26 mouse cellular contexts compared by ENCODE assay signal in the genomic region with DNA sequence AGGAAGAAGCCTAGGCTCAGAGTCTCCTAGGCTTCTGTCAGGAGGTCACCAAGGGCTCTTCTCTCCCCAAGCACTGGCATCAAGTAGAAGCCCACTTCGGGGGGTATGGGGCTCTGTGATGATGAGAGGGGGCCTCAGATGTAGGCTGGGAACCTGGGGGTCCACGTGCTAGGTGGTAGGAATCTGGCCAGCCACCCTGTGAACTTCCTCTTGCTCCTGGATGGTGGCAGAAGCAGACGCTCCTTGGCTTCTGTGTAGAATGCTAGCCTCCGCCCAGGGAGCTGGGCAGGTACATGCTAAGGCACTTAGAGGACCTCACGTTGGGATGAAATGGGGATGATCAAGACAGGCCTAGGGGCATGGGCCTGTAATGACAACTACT. TPM values are rescaled to one million over a fixed set of nuclear protein-coding genes. Genes with fewer than 3 reads are reported as not detected.
DNase-seq lines count a peak whose midpoint lies in the region; ATAC-seq and TF ChIP-seq lines count a peak whose summit lies in the region.
"Had no signal": no experiment of that assay in that cellular context is flagged by ENCODE, and none has a peak within 500 bp of the region (broad histone marks: within the 10 kb centered on the region; RNA-seq: fewer than 3 reads in every experiment).

No protein-coding gene starts in this region.

- H3K36me3 ChIP-seq in heart, embryonic 16.5 days (ENCODE audit: control insufficient read depth, insufficient read depth): no peaks in the 10 kb centered on the region
- H3K36me3 ChIP-seq in heart, embryonic 12.5 days: peaks cover 6% of the 10 kb centered on the region
- H3K36me3 ChIP-seq in thymus, adult 2 months (ENCODE audit: control insufficient read depth, insufficient read depth, low read length): peaks cover 35% of the 10 kb centered on the region
- H3K36me3 ChIP-seq in forebrain, embryonic 13.5 days (ENCODE audit: poor library complexity, severe bottlenecking): peaks cover 39% of the 10 kb centered on the region
- peaks cover 5% of the 10 kb centered on the region for H3K36me3 ChIP-seq in forebrain, embryonic 16.5 days (ENCODE audit: control insufficient read depth, insufficient read depth)
- H3K36me3 ChIP-seq: embryonic facial prominence, embryonic 13.5 days; limb, embryonic 15.5 days; liver, embryonic 15.5 days had no signal

- H3K27ac ChIP-seq in heart, embryonic 16.5 days (ENCODE audit: low read length): 0 out of 2 replicates have a peak overlapping the region, but pooled peaks have one; percentile 11
- H3K27ac ChIP-seq in heart, embryonic 12.5 days (ENCODE audit: poor library complexity, severe bottlenecking): no peak overlapping the region
- H3K27ac ChIP-seq in thymus, adult 2 months (ENCODE audit: control insufficient read depth, insufficient read depth, low read length): peak overlapping the region; percentile 83
- peak overlapping the region; percentile 99 for H3K27ac ChIP-seq in bone marrow macrophage, adult 2 months (ENCODE audit: insufficient read depth, low read depth, low read length)
- H3K27ac ChIP-seq in forebrain, embryonic 13.5 days: no peak overlapping the region
- H3K27ac ChIP-seq in forebrain, embryonic 16.5 days (ENCODE audit: low read length): no peak overlapping the region
- H3K27ac ChIP-seq: embryonic facial prominence, embryonic 13.5 days; forebrain, embryonic 12.5 days; hindbrain, embryonic 14.5 days; limb, embryonic 15.5 days; liver, embryonic 15.5 days; midbrain, embryonic 10.5 days; neural tube, embryonic 15.5 days had no signal

- no peaks in the 10 kb centered on the region for H3K9me3 ChIP-seq in heart, embryonic 16.5 days (replicated peaks; ENCODE audit: control insufficient read depth, low read length)
- 0 out of 2 replicates have a peak, but pooled peaks cover 4% of the 10 kb centered on the region for H3K9me3 ChIP-seq in heart, embryonic 12.5 days (replicated peaks)
- H3K9me3 ChIP-seq in forebrain, embryonic 13.5 days (replicated peaks): 0 out of 2 replicates have a peak, but pooled peaks cover 3% of the 10 kb centered on the region
- no peaks in the 10 kb centered on the region for H3K9me3 ChIP-seq in forebrain, embryonic 16.5 days (ENCODE audit: control insufficient read depth, low read length)
- H3K9me3 ChIP-seq: embryonic facial prominence, embryonic 13.5 days; forebrain, embryonic 12.5 days; limb, embryonic 15.5 days; liver, embryonic 15.5 days; neural tube, embryonic 15.5 days had no signal

- H3K9ac ChIP-seq in heart, embryonic 16.5 days (ENCODE audit: low read length): no peak overlapping the region
- H3K9ac ChIP-seq in heart, embryonic 12.5 days: no peak overlapping the region
- H3K9ac ChIP-seq in forebrain, embryonic 13.5 days: no peak overlapping the region
- no peak overlapping the region for H3K9ac ChIP-seq in forebrain, embryonic 16.5 days (replicated peaks; ENCODE audit: low read depth, low read length)
- H3K9ac ChIP-seq: embryonic facial prominence, embryonic 13.5 days; forebrain, embryonic 12.5 days; hindbrain, embryonic 14.5 days; limb, embryonic 15.5 days; liver, embryonic 15.5 days; neural tube, embryonic 15.5 days had no signal

- TF ChIP-seq CTCF in thymus, adult 2 months (IDR thresholded peaks at IDR 0.05; ENCODE audit: borderline replicate concordance, control insufficient read depth, extremely low read depth, insufficient read depth, low read length, poor library complexity): no peak
- no peak for TF ChIP-seq CTCF in bone marrow macrophage, adult 2 months (IDR thresholded peaks at IDR 0.05; ENCODE audit: low read depth, low read length)

- peaks cover 32% of the 10 kb centered on the region for H3K4me1 ChIP-seq in heart, embryonic 16.5 days (ENCODE audit: control insufficient read depth, insufficient read depth, low read length)
- H3K4me1 ChIP-seq in heart, embryonic 12.5 days (replicated peaks): peaks cover 41% of the 10 kb centered on the region
- peaks cover 46% of the 10 kb centered on the region for H3K4me1 ChIP-seq in thymus, adult 2 months (replicated peaks; ENCODE audit: control insufficient read depth, insufficient read depth, low read length)
- H3K4me1 ChIP-seq in bone marrow macrophage, adult 2 months (ENCODE audit: control insufficient read depth, insufficient read depth, low read length): peaks cover 74% of the 10 kb centered on the region
- no peaks in the 10 kb centered on the region for H3K4me1 ChIP-seq in forebrain, embryonic 13.5 days
- H3K4me1 ChIP-seq in forebrain, embryonic 16.5 days (replicated peaks; ENCODE audit: control insufficient read depth, insufficient read depth, low read length): no peaks in the 10 kb centered on the region
- H3K4me1 ChIP-seq: forebrain, embryonic 12.5 days; limb, embryonic 15.5 days had no signal

- TF ChIP-seq POLR2A in thymus, adult 2 months (IDR thresholded peaks at IDR 0.05; ENCODE audit: control insufficient read depth, extremely low read depth, insufficient read depth, low read length, poor library complexity): no peak
- no peak for TF ChIP-seq POLR2A in bone marrow macrophage, adult 2 months (IDR thresholded peaks at IDR 0.05; ENCODE audit: borderline replicate concordance, low read depth, low read length)

- H3K4me2 ChIP-seq in heart, embryonic 16.5 days (ENCODE audit: low read depth, low read length): no peak overlapping the region
- H3K4me2 ChIP-seq in heart, embryonic 12.5 days: no peak overlapping the region
- H3K4me2 ChIP-seq in forebrain, embryonic 13.5 days: no peak overlapping the region
- no peak overlapping the region for H3K4me2 ChIP-seq in forebrain, embryonic 16.5 days (ENCODE audit: low read length)
- H3K4me2 ChIP-seq: embryonic facial prominence, embryonic 13.5 days; forebrain, embryonic 12.5 days; hindbrain, embryonic 14.5 days; limb, embryonic 15.5 days; liver, embryonic 15.5 days; neural tube, embryonic 15.5 days had no signal

- H3K27me3 ChIP-seq in heart, embryonic 16.5 days (ENCODE audit: control insufficient read depth, insufficient read depth, low read length): no peaks in the 10 kb centered on the region
- H3K27me3 ChIP-seq in heart, embryonic 12.5 days (replicated peaks): peaks cover 11% of the 10 kb centered on the region; the same call in 1 of the 2 replicates
- no peaks in the 10 kb centered on the region for H3K27me3 ChIP-seq in thymus, adult 2 months (ENCODE audit: control insufficient read depth, insufficient read depth, low read length)
- no peaks in the 10 kb centered on the region for H3K27me3 ChIP-seq in forebrain, embryonic 13.5 days
- H3K27me3 ChIP-seq in forebrain, embryonic 16.5 days (replicated peaks; ENCODE audit: control insufficient read depth, insufficient read depth, low read length): no peaks in the 10 kb centered on the region
- H3K27me3 ChIP-seq: embryonic facial prominence, embryonic 13.5 days; forebrain, embryonic 12.5 days; limb, embryonic 15.5 days; liver, embryonic 15.5 days; neural tube, embryonic 15.5 days had no signal

- ATAC-seq in heart, embryonic 16.5 days (replicated peaks; ENCODE audit: extremely low read depth, insufficient read depth, low FRiP score): no peak
- ATAC-seq in heart, embryonic 12.5 days (ENCODE audit: insufficient number of reproducible peaks, low FRiP score): no peak
- ATAC-seq in forebrain, embryonic 13.5 days: no peak
- no peak for ATAC-seq in forebrain, embryonic 16.5 days
- ATAC-seq: inflammation-experienced regulatory T-cells, adult 6 months; midbrain, embryonic 16.5 days had no signal

- H3K4me3 ChIP-seq in heart, embryonic 16.5 days (ENCODE audit: low read length): no peak overlapping the region
- H3K4me3 ChIP-seq in heart, embryonic 12.5 days: no peak overlapping the region
- H3K4me3 ChIP-seq in thymus, adult 2 months (ENCODE audit: control insufficient read depth, insufficient read depth, low read length): no peak overlapping the region
- H3K4me3 ChIP-seq in bone marrow macrophage, adult 2 months (ENCODE audit: insufficient read depth, low read length): no peak overlapping the region
- no peak overlapping the region for H3K4me3 ChIP-seq in forebrain, embryonic 13.5 days
- no peak overlapping the region for H3K4me3 ChIP-seq in forebrain, embryonic 16.5 days (replicated peaks; ENCODE audit: low read length)
- H3K4me3 ChIP-seq: embryonic facial prominence, embryonic 13.5 days; erythroblast, embryonic 14.5 days; forebrain, embryonic 12.5 days; limb, embryonic 15.5 days; liver, embryonic 15.5 days; midbrain, embryonic 10.5 days; myocyte; neural tube, embryonic 15.5 days had no signal

- DNase-seq in thymus, adult 2 months: no peak
- no peak for DNase-seq in thymus, postnatal 25 days
- DNase-seq: adrenal gland, adult 8-10 months; gastrocnemius, postnatal 10 days; heart, postnatal 4 days; kidney, adult 9 months; layer of hippocampus, adult 9-11 months; right cerebral cortex, adult 18-20 months; right cerebral cortex, postnatal 4 days had no signal

- 80% methylated on average over 5 of the region's 5 CpGs for WGBS in heart, embryonic 16.5 days
- WGBS in heart, embryonic 12.5 days: 73% methylated on average over 5 of the region's 5 CpGs
- WGBS in thymus, adult 2 months: 28% methylated on average over 5 of the region's 5 CpGs
- 90% methylated on average over 5 of the region's 5 CpGs for WGBS in forebrain, embryonic 13.5 days
- 80% methylated on average over 5 of the region's 5 CpGs for WGBS in forebrain, embryonic 16.5 days

RNA-seq across cellular contexts. Expression of a gene that starts 26.5 kb away (rescaled TPM):
- polyA plus RNA-seq in heart, embryonic 16.5 days (2015; fragmentation: Nextera tagmentation; extraction: Ambion mirVana): 68.0 and 78.0 TPM in 2 replicates
- 75.3 and 80.1 TPM in 2 replicates for polyA plus RNA-seq in heart, embryonic 12.5 days (2016; fragmentation: Nextera tagmentation; extraction: Ambion mirVana)
- 99.7 and 108 TPM in 2 replicates for polyA plus RNA-seq in thymus, adult 2 months (2012; rRNA removed)
- polyA plus RNA-seq in bone marrow macrophage, adult 2 months (2012; ENCODE audit: insufficient read depth, insufficient read length, missing spikeins): 512 TPM in 2 replicates
- polyA plus RNA-seq in forebrain, embryonic 13.5 days (2015; fragmentation: Nextera tagmentation; extraction: Ambion mirVana): 70.0 and 70.8 TPM in 2 replicates
- polyA plus RNA-seq in forebrain, embryonic 16.5 days (2015; fragmentation: Nextera tagmentation; extraction: Ambion mirVana): 86.1 and 90.2 TPM in 2 replicates

RNA-seq across cellular contexts. Expression of a gene that starts 29.9 kb away (rescaled TPM):
- polyA plus RNA-seq in heart, embryonic 16.5 days (2015; fragmentation: Nextera tagmentation; extraction: Ambion mirVana): 3.0 and 4.3 TPM in 2 replicates
- polyA plus RNA-seq in heart, embryonic 12.5 days (2016; fragmentation: Nextera tagmentation; extraction: Ambion mirVana): 4.1 and 4.3 TPM in 2 replicates
- 207 and 214 TPM in 2 replicates for polyA plus RNA-seq in thymus, adult 2 months (2012; rRNA removed)
- 202 and 231 TPM in 2 replicates for polyA plus RNA-seq in bone marrow macrophage, adult 2 months (2012; ENCODE audit: insufficient read depth, insufficient read length, missing spikeins)
- 11.3 and 11.7 TPM in 2 replicates for polyA plus RNA-seq in forebrain, embryonic 13.5 days (2015; fragmentation: Nextera tagmentation; extraction: Ambion mirVana)
- polyA plus RNA-seq in forebrain, embryonic 16.5 days (2015; fragmentation: Nextera tagmentation; extraction: Ambion mirVana): 12.5 and 16.4 TPM in 2 replicates

RNA-seq across cellular contexts. Expression of a gene that starts 48.1 kb away (rescaled TPM):
- 11.0 and 14.0 TPM in 2 replicates for polyA plus RNA-seq in heart, embryonic 16.5 days (2015; fragmentation: Nextera tagmentation; extraction: Ambion mirVana)
- 12.3 and 13.8 TPM in 2 replicates for polyA plus RNA-seq in heart, embryonic 12.5 days (2016; fragmentation: Nextera tagmentation; extraction: Ambion mirVana)
- polyA plus RNA-seq in thymus, adult 2 months (2012; rRNA removed): 4.7 and 4.8 TPM in 2 replicates
- polyA plus RNA-seq in bone marrow macrophage, adult 2 months (2012; ENCODE audit: insufficient read depth, insufficient read length, missing spikeins): 32.8 and 33.5 TPM in 2 replicates
- 3.3 TPM in 2 replicates for polyA plus RNA-seq in forebrain, embryonic 13.5 days (2015; fragmentation: Nextera tagmentation; extraction: Ambion mirVana)
- 3.6 and 4.2 TPM in 2 replicates for polyA plus RNA-seq in forebrain, embryonic 16.5 days (2015; fragmentation: Nextera tagmentation; extraction: Ambion mirVana)

RNA-seq across cellular contexts. Expression of a gene that starts 51.5 kb away (rescaled TPM):
- polyA plus RNA-seq in heart, embryonic 16.5 days (2015; fragmentation: Nextera tagmentation; extraction: Ambion mirVana): 11.0 and 13.3 TPM in 2 replicates
- 1.4 and 2.3 TPM in 2 replicates for polyA plus RNA-seq in heart, embryonic 12.5 days (2016; fragmentation: Nextera tagmentation; extraction: Ambion mirVana)
- 3.0 and 3.2 TPM in 2 replicates for polyA plus RNA-seq in thymus, adult 2 months (2012; rRNA removed)
- 12.8 and 15.9 TPM in 2 replicates for polyA plus RNA-seq in bone marrow macrophage, adult 2 months (2012; ENCODE audit: insufficient read depth, insufficient read length, missing spikeins)
- 0.40 and 0.47 TPM in 2 replicates for polyA plus RNA-seq in forebrain, embryonic 13.5 days (2015; fragmentation: Nextera tagmentation; extraction: Ambion mirVana)
- polyA plus RNA-seq in forebrain, embryonic 16.5 days (2015; fragmentation: Nextera tagmentation; extraction: Ambion mirVana): 1.2 and 1.3 TPM in 2 replicates
- polyA plus RNA-seq: activated CD4-positive, CD25-positive, alpha-beta regulatory T cell, adult 4 months; embryonic facial prominence, embryonic 13.5 days; inflammation-experienced regulatory T-cells, adult 6 months had no signal

Comparison
In these comparisons a context has a peak if more than half of its experiments do, and no peak if none do; other contexts are left out.
1. H3K27ac ChIP-seq: peak in heart, embryonic 16.5 days (single experiment), thymus, adult 2 months (single experiment) and bone marrow macrophage, adult 2 months (single experiment); none in heart, embryonic 12.5 days (single experiment), forebrain, embryonic 13.5 days (single experiment) and forebrain, embryonic 16.5 days (single experiment).
2. RNA of a gene that starts 29.9 kb away (polyA plus RNA-seq): 202 to 231 TPM in bone marrow macrophage, adult 2 months and 207 to 214 TPM in thymus, adult 2 months; 12.5 to 16.4 TPM in forebrain, embryonic 16.5 days, 11.3 to 11.7 TPM in forebrain, embryonic 13.5 days, 3.0 to 4.3 TPM in heart, embryonic 16.5 days and 4.1 to 4.3 TPM in heart, embryonic 12.5 days; every median in the first group is over 10 times any median in the second.